Mouse (Mus musculus): ENCODE measurements around the gene Arsg. TPM values are rescaled to one million over a fixed set of nuclear protein-coding genes. Genes with fewer than 3 reads are reported as not detected.

Gene Arsg
- polyA plus RNA-seq, 1 experiment from 2014 or later: 2.9 TPM

DNA sequence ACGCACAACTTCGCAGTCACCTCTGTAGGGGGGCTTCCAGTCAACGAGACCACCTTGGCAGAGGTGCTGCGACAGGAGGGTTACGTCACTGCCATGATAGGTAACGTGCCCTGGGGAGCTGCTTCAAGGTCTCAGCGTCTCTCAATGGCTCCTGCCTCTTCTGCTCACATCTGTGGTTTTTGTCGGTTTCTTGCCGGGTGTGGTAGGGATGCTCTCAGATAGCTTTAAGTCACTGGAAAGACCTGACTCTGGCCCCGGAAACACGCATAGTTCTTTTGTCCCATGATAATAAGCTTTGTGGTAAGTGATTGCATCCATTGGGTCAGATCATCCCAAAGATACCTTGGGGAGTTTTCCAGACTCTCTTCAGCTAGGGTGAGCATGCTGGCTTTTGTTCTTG, 44.2 kb downstream of the Arsg start:
- H3K9ac ChIP-seq (replicated peaks; ENCODE audit: low read depth, low read length): no peak overlapping the region
- H3K27me3 ChIP-seq (ENCODE audit: control insufficient read depth, insufficient read depth, low read length): no peaks in the 10 kb centered on the region
- WGBS: 92% methylated on average over 11 of the region's 11 CpGs
- no peak overlapping the region for H3K4me3 ChIP-seq (ENCODE audit: low read depth, low read length)
- H3K4me2 ChIP-seq (ENCODE audit: low read depth, low read length): no peak overlapping the region
- H3K36me3 ChIP-seq (ENCODE audit: control insufficient read depth, insufficient read depth, low read length): no peaks in the 10 kb centered on the region
- ATAC-seq (ENCODE audit: low read depth): no peak
- H3K27ac ChIP-seq (ENCODE audit: low read depth, low read length): no peak overlapping the region
- H3K4me1 ChIP-seq (ENCODE audit: control insufficient read depth, insufficient read depth, low read length): no peaks in the 10 kb centered on the region
- H3K9me3 ChIP-seq (ENCODE audit: control insufficient read depth, low read length): no peaks in the 10 kb centered on the region

- ATAC-seq (ENCODE audit: low read depth): no peak
- H3K9ac ChIP-seq (replicated peaks; ENCODE audit: low read depth, low read length): no peak overlapping the region
- no peaks in the 10 kb centered on the region for H3K27me3 ChIP-seq (ENCODE audit: control insufficient read depth, insufficient read depth, low read length)
- WGBS: 83% methylated on average over 3 of the region's 3 CpGs
- H3K4me2 ChIP-seq (ENCODE audit: low read depth, low read length): no peak overlapping the region
- no peaks in the 10 kb centered on the region for H3K9me3 ChIP-seq (ENCODE audit: control insufficient read depth, low read length)
- no peak overlapping the region for H3K4me3 ChIP-seq (ENCODE audit: low read depth, low read length)
- no peak overlapping the region for H3K27ac ChIP-seq (ENCODE audit: low read depth, low read length)
- no peaks in the 10 kb centered on the region for H3K4me1 ChIP-seq (ENCODE audit: control insufficient read depth, insufficient read depth, low read length)
- no peaks in the 10 kb centered on the region for H3K36me3 ChIP-seq (ENCODE audit: control insufficient read depth, insufficient read depth, low read length)
Measured at GRCm38 (mm10) chr11:109517816-109518215, 44.6 kb downstream of the Arsg start.

DNA sequence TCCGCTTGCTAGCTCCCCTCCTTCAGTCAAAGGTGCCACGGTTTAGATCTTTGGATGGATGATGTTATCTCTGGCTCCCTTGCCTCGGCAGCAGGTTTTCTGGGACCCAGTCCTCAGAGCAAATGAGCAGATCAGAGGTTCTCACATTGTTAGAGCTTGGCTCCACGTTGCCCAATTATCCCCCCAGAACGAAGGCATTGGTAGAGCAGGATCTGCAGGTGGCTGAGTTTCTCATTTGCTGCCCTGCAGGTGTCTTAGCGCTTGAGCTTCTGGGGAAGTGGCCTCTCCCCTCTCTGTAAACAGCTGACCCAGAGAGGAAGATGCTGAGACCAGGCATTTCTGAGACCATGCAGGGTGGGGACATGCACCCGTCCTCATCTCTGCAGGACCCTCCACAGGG, 47.8 kb downstream of the Arsg start:
- WGBS: 57% methylated on average over 7 of the region's 7 CpGs
- ATAC-seq (ENCODE audit: low read depth): no peak
- H3K9me3 ChIP-seq (ENCODE audit: control insufficient read depth, low read length): no peaks in the 10 kb centered on the region

GRCm38 (mm10) chr11:109524869-109525268, 51.7 kb downstream of the Arsg start:
- H3K27ac ChIP-seq (ENCODE audit: low read depth, low read length): no peak overlapping the region
- no peaks in the 10 kb centered on the region for H3K4me1 ChIP-seq (ENCODE audit: control insufficient read depth, insufficient read depth, low read length)
- H3K4me2 ChIP-seq (ENCODE audit: low read depth, low read length): no peak overlapping the region
- H3K4me3 ChIP-seq (ENCODE audit: low read depth, low read length): no peak overlapping the region
- no peaks in the 10 kb centered on the region for H3K9me3 ChIP-seq (ENCODE audit: control insufficient read depth, low read length)
- 82% methylated on average over 5 of the region's 5 CpGs for WGBS
- H3K9ac ChIP-seq (replicated peaks; ENCODE audit: low read depth, low read length): no peak overlapping the region
- no peaks in the 10 kb centered on the region for H3K27me3 ChIP-seq (ENCODE audit: control insufficient read depth, insufficient read depth, low read length)
- ATAC-seq (ENCODE audit: low read depth): no peak
- H3K36me3 ChIP-seq (ENCODE audit: control insufficient read depth, insufficient read depth, low read length): no peaks in the 10 kb centered on the region

More for the DNA sequence above, 47.8 kb downstream of the Arsg start:
- Histone ChIP-seq H3K4me1 (ENCODE audit: control insufficient read depth, insufficient read depth, low read length) (no peaks in the 10 kb centered on the region), H3K4me2 (ENCODE audit: low read depth, low read length) (no peak overlapping the region), H3K36me3 (ENCODE audit: control insufficient read depth, insufficient read depth, low read length) (no peaks in the 10 kb centered on the region), H3K27ac (ENCODE audit: low read depth, low read length) (no peak overlapping the region), H3K4me3 (ENCODE audit: low read depth, low read length) (no peak overlapping the region), H3K27me3 (ENCODE audit: control insufficient read depth, insufficient read depth, low read length) (no peaks in the 10 kb centered on the region), H3K9ac (replicated peaks; ENCODE audit: low read depth, low read length) (no peak overlapping the region)

- no peak overlapping the region for H3K4me2 ChIP-seq (ENCODE audit: low read depth, low read length)
- WGBS: 93% methylated on average over 4 of the region's 4 CpGs
- no peaks in the 10 kb centered on the region for H3K9me3 ChIP-seq (ENCODE audit: control insufficient read depth, low read length)
- H3K27me3 ChIP-seq (ENCODE audit: control insufficient read depth, insufficient read depth, low read length): no peaks in the 10 kb centered on the region
- H3K4me3 ChIP-seq (ENCODE audit: low read depth, low read length): no peak overlapping the region
- H3K4me1 ChIP-seq (ENCODE audit: control insufficient read depth, insufficient read depth, low read length): no peaks in the 10 kb centered on the region
- ATAC-seq (ENCODE audit: low read depth): no peak
- no peaks in the 10 kb centered on the region for H3K36me3 ChIP-seq (ENCODE audit: control insufficient read depth, insufficient read depth, low read length)
- H3K27ac ChIP-seq (ENCODE audit: low read depth, low read length): no peak overlapping the region
- no peak overlapping the region for H3K9ac ChIP-seq (replicated peaks; ENCODE audit: low read depth, low read length)
Measured at GRCm38 (mm10) chr11:109525571-109525970, 52.4 kb downstream of the Arsg start.

- H3K27ac ChIP-seq (ENCODE audit: low read depth, low read length): no peak overlapping the region
- H3K9me3 ChIP-seq (ENCODE audit: control insufficient read depth, low read length): no peaks in the 10 kb centered on the region
- H3K4me2 ChIP-seq (ENCODE audit: low read depth, low read length): no peak overlapping the region
- H3K9ac ChIP-seq (replicated peaks; ENCODE audit: low read depth, low read length): no peak overlapping the region
- 75% methylated on average over 4 of the region's 4 CpGs for WGBS
- no peak overlapping the region for H3K4me3 ChIP-seq (ENCODE audit: low read depth, low read length)
- H3K36me3 ChIP-seq (ENCODE audit: control insufficient read depth, insufficient read depth, low read length): no peaks in the 10 kb centered on the region
- ATAC-seq (ENCODE audit: low read depth): no peak
- no peaks in the 10 kb centered on the region for H3K27me3 ChIP-seq (ENCODE audit: control insufficient read depth, insufficient read depth, low read length)
- H3K4me1 ChIP-seq (ENCODE audit: control insufficient read depth, insufficient read depth, low read length): no peaks in the 10 kb centered on the region
Measured at GRCm38 (mm10) chr11:109530030-109530429, 56.9 kb downstream of the Arsg start.

DNA sequence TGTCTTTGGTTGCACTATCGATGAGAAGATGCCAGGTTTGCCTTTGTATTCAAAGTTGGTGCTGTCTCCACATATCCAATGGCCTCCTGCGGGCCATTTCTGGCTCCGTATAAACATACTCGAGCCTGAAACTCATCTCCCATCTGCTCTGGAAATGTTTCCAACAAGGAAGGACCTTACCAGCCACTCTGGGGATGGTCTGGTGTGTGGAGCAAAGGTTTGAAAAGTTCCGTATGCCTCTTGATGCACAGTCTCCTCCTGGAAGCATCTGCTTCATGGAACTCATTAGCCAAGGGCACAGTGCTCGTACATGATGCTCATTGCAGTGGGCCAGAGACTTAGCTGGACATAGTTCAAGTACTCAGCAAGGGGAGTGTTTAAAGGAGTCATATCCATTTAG, 62.8 kb downstream of the Arsg start:
- Histone ChIP-seq H3K36me3 (ENCODE audit: control insufficient read depth, insufficient read depth, low read length) (no peaks in the 10 kb centered on the region), H3K9me3 (ENCODE audit: control insufficient read depth, low read length) (no peaks in the 10 kb centered on the region), H3K4me2 (ENCODE audit: low read depth, low read length) (no peak overlapping the region), H3K9ac (replicated peaks; ENCODE audit: low read depth, low read length) (no peak overlapping the region), H3K27ac (ENCODE audit: low read depth, low read length) (no peak overlapping the region), H3K27me3 (ENCODE audit: control insufficient read depth, insufficient read depth, low read length) (no peaks in the 10 kb centered on the region), H3K4me3 (ENCODE audit: low read depth, low read length) (no peak overlapping the region), H3K4me1 (ENCODE audit: control insufficient read depth, insufficient read depth, low read length) (no peaks in the 10 kb centered on the region; the same call in 1 of the 2 replicates)
- WGBS: 90% methylated on average over 6 of the region's 6 CpGs
- ATAC-seq (ENCODE audit: low read depth): no peak

GRCm38 (mm10) chr11:109536939-109537338, 63.8 kb downstream of the Arsg start:
- Histone ChIP-seq H3K27me3 (ENCODE audit: control insufficient read depth, insufficient read depth, low read length) (no peaks in the 10 kb centered on the region), H3K4me2 (ENCODE audit: low read depth, low read length) (no peak overlapping the region), H3K4me1 (ENCODE audit: control insufficient read depth, insufficient read depth, low read length) (no peaks in the 10 kb centered on the region; the same call in 1 of the 2 replicates), H3K27ac (ENCODE audit: low read depth, low read length) (no peak overlapping the region), H3K9ac (replicated peaks; ENCODE audit: low read depth, low read length) (no peak overlapping the region), H3K4me3 (ENCODE audit: low read depth, low read length) (no peak overlapping the region), H3K36me3 (ENCODE audit: control insufficient read depth, insufficient read depth, low read length) (no peaks in the 10 kb centered on the region), H3K9me3 (ENCODE audit: control insufficient read depth, low read length) (no peaks in the 10 kb centered on the region)
- 83% methylated on average over 5 of the region's 5 CpGs for WGBS
- no peak for ATAC-seq (ENCODE audit: low read depth)

- 48% methylated on average over 6 of the region's 6 CpGs for WGBS
- Histone ChIP-seq H3K27me3 (ENCODE audit: control insufficient read depth, insufficient read depth, low read length) (no peaks in the 10 kb centered on the region), H3K9me3 (ENCODE audit: control insufficient read depth, low read length) (no peaks in the 10 kb centered on the region), H3K27ac (ENCODE audit: low read depth, low read length) (no peak overlapping the region), H3K36me3 (ENCODE audit: control insufficient read depth, insufficient read depth, low read length) (no peaks in the 10 kb centered on the region), H3K4me1 (ENCODE audit: control insufficient read depth, insufficient read depth, low read length) (no peaks in the 10 kb centered on the region; the same call in 1 of the 2 replicates), H3K4me3 (ENCODE audit: low read depth, low read length) (no peak overlapping the region), H3K4me2 (ENCODE audit: low read depth, low read length) (no peak overlapping the region), H3K9ac (replicated peaks; ENCODE audit: low read depth, low read length) (no peak overlapping the region)
- no peak for ATAC-seq (ENCODE audit: low read depth)
Measured at GRCm38 (mm10) chr11:109539290-109539689, 66.1 kb downstream of the Arsg start.

DNA sequence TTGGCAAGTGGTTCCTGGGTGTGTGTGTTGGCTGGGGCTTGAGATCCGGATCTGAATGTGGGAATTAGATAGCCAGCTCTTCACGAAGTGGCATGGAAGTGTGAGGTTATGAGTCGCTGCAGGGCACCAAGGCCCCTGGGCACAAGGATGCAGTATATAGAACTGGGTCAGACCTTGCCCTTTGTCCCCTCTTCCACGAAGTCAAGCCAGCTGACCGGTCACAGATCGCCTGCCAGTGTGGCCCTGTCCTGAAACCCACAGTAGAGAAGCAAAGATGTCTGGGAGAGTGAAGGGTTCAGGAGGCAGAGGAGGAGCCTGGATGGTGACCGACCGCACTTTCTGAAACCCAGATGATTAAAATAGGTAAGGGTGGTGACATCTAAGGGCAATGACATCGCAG, 70.3 kb downstream of the Arsg start:
- Histone ChIP-seq H3K9ac (replicated peaks; ENCODE audit: low read depth, low read length) (no peak overlapping the region), H3K9me3 (ENCODE audit: control insufficient read depth, low read length) (no peaks in the 10 kb centered on the region), H3K36me3 (ENCODE audit: control insufficient read depth, insufficient read depth, low read length) (no peaks in the 10 kb centered on the region), H3K4me3 (ENCODE audit: low read depth, low read length) (no peak overlapping the region), H3K27ac (ENCODE audit: low read depth, low read length) (no peak overlapping the region), H3K4me2 (ENCODE audit: low read depth, low read length) (no peak overlapping the region), H3K27me3 (ENCODE audit: control insufficient read depth, insufficient read depth, low read length) (no peaks in the 10 kb centered on the region), H3K4me1 (ENCODE audit: control insufficient read depth, insufficient read depth, low read length) (no peaks in the 10 kb centered on the region; the same call in 1 of the 2 replicates)
- no peak for ATAC-seq (ENCODE audit: low read depth)
- 90% methylated on average over 9 of the region's 9 CpGs for WGBS

All from neural tube, embryonic 14.5 days (tissue).